Mouse (Mus musculus) spleen, adult 2 months (tissue): ENCODE results near the gene S100a13.

Experiments
- CTCF ChIP-seq: fragments of 200-500 bp; IDR thresholded peaks from 2 replicates; pipeline ENCODE4 v1.5.1; 2011; ENCODE audit warnings: mild to moderate bottlenecking, inconsistent platforms; ENCODE audit not compliant: insufficient read depth, insufficient read length, insufficient replicate concordance; ENCODE audit errors: extremely low read depth
- POLR2A ChIP-seq: fragments of 200-500 bp; IDR thresholded peaks from 2 replicates; pipeline ENCODE4 v1.6.1; 2011; ENCODE audit warnings: low read depth, low read length, inconsistent platforms

DNA sequence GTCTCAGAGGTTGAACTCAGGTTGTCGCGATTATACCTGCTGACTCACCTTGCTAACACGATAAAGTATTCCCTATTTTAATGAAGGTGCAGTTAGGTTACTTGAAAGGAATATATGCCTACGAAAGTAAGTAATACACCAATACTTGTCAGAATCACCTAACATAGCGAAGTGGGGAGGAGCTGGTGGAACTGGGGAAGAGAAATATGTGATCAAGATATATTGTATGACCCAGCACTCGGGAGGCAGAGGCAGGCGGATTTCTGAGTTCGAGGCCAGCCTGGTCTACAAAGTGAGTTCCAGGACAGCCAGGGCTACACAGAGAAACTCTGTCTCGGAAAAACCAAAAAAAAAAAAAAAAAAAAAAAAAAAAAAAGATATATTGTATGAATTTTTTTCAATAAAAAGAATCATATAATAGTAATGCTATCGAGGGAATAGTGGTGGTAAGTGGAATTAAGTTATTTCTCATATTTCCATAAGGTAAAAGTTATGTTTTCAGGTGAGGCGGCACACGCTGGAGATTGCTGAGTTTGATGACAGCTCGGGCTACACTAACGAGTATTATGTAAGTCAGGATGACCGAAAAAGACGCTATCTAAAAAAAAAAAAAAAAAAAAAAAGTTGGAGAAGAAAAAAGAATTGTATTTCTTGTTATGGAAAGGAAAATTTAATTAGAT, 38.9 kb upstream of the S100a13 start:
- TF ChIP-seq POLR2A (no peak), CTCF (no peak)
